Mouse (Mus musculus) lung, postnatal 0 days (tissue): ENCODE results near the gene Tcte1.
A peak's percentile ranks its signal among the peaks of the same experiment; 100 is the strongest.

ENCODE experiments used
- CTCF ChIP-seq: IDR thresholded peaks from 2 replicates; pipeline ENCODE4 v1.5.1; 2016; ENCODE audit warnings: antibody characterized with exemption, mild to moderate bottlenecking
- EP300 ChIP-seq: IDR thresholded peaks from 2 replicates; pipeline ENCODE4 v1.6.1; 2016; ENCODE audit warnings: antibody characterized with exemption, mild to moderate bottlenecking, control low read depth

- TF ChIP-seq EP300, result peak; percentile 5; the same call in 1 of the 2 replicates
- TF ChIP-seq CTCF, result peak; percentile 97
Observed at GRCm38 (mm10) chr17:45581567-45581983, 58.3 kb downstream of the Tcte1 start.
